Mouse (Mus musculus): ENCODE results near the gene Slc20a1. TPM values are rescaled to one million over a fixed set of nuclear protein-coding genes. Genes with fewer than 3 reads are reported as not detected.

Gene Slc20a1
- polyA plus RNA-seq, 1 experiment = 57.4 TPM

DNA sequence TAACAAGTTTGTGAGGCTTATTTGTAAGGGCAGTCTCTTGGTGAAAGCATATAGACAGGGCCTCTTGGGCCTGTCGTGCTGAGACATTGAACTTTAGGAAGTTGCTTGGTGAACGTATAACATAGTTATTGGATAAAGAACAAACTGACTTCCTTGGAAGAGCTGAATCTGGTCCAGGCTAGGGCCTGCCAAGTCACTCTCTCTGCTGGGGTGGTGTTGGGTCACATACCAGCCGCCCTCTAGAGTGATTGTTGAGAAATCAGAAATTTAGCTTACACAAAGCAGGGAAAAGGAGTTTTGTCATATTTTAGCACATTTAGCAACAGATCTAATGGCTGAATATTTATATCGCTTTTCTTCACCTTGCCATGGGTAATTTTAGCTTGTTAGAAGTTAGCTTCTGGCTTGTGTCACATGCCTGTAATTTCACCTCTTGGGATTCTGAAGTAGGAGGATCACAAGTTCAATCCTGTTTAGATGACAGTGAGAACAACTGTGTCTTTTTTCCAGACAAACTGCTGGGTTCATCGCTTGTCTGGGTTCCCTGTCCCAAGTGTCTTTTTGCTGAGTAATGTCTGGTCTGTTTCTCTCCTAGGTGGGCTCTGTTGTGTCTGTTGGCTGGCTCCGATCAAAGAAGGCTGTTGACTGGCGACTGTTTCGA lies 11.7 kb downstream of the Slc20a1 start:
- no peak for TF ChIP-seq GATA1 (IDR thresholded peaks at IDR 0.05; ENCODE audit: low read length)

DNA sequence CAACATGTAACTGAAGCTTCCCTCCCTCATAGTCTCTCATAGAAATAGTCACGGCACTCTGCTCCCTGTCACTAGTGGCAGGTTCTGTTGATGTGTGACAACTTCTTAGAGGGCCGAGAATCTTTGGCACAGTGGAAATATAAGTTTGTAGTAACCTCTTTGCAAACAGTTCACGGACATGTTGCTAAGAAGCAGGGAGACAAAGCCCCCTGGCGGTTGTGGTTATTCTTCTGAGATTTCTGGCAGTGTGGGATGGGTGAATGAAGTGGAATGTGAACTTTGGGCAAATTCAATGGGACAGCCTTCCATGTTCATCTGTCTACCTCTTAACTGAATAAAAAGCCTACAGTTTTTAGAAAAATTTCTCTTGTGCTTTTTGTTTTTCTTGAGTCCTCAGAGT lies 12.7 kb downstream of the Slc20a1 start:
- TF ChIP-seq GATA1 (IDR thresholded peaks at IDR 0.05; ENCODE audit: low read length) = no peak

DNA sequence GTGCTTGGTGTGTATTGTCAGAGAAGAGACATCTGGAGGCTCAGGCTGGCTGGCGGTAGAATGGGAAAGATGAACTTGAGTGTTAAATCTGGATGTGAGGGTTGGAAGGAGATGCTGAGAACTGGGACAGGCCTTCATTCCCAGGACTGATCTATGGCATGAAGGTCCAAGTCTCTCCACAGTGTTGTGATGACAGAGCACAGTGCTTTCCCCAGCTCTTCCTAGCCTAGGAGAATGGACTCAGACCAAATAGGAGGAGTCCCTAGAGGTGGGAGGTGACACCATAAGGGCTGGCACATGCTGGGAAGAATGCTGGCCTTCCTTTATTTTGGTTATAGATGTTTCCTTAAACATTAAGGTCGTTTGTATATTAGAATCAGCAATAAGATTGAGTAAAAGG lies 13.4 kb downstream of the Slc20a1 start:
- TF ChIP-seq GATA1 (IDR thresholded peaks at IDR 0.05; ENCODE audit: low read length) = no peak

DNA sequence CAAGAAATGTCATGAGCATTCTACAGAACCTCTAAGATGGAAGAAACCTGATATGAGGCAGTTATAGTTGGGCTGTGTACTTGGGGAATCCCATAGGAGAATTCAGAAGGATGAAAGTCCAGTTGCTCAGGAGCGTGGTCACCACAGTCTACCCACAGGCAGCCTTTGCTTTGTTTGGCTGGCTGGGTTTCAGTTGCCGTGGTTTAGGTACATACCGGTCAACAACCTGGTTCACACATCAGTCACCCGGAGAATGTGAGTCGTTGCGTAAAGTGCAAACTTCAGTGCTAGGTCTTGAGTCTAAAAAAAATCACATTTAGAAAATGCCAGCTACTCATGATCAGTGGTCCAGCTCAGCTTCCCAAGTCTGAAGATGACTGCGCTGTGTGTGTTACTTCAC lies 14.0 kb downstream of the Slc20a1 start:
- no peak for TF ChIP-seq GATA1 (IDR thresholded peaks at IDR 0.05; ENCODE audit: low read length)

GRCm38 (mm10) chr2:129214774-129215173 lies 16.2 kb downstream of the Slc20a1 start:
- no peak for TF ChIP-seq GATA1 (IDR thresholded peaks at IDR 0.05; ENCODE audit: low read length)

- no peak for TF ChIP-seq GATA1 (IDR thresholded peaks at IDR 0.05; ENCODE audit: low read length)
Observed at GRCm38 (mm10) chr2:129217612-129218185, 19.1 kb downstream of the Slc20a1 start.

DNA sequence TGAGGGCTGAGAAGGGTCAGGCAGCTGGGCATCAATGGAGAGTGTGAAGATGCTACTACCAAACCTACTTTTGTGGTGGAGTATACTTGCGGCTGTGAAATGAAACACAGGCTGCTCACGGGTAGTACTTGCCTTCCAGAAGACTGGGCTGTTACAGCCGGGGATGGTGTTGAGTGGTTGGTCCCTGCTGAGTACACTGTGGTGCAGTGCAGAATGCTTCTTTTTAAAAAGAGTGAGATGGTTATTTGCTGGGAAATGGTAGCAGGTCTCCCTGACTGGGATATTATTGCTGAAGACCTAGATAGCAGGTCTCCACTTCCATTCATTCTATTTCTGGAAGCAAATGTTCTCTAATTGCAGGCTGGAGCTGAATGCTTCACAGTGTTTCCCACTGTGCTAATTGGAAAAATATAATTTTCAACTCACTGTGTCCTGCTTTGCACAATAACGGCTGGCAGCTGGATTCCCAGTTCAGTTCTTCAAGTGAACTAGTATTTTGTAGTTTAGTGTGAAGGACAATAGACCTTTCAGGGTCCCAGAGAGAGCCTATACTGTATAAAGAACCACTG lies 20.1 kb downstream of the Slc20a1 start:
- no peak for TF ChIP-seq GATA1 (IDR thresholded peaks at IDR 0.05; ENCODE audit: low read length)

GRCm38 (mm10) chr2:129221097-129221632 lies 22.6 kb downstream of the Slc20a1 start:
- TF ChIP-seq GATA1 (IDR thresholded peaks at IDR 0.05; ENCODE audit: low read length) = no peak

DNA sequence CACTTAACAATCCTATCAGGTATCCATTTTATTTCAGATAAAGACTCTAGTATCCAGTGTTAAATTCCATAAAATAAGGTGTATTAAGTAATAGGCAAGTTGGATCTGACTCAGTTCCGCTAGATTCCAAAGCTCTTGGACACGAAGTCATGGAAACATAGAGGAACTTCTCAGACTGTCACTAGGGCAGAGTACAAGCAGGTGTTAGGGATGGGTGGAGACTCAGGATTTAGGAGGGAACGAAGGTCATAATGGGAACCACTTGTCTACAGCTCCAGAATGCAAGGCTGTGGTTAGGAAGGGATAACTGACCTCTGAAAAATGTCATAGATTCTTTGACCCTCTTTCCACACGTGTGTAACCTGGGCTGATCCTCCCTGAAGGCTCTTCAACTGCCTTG lies 25.6 kb downstream of the Slc20a1 start:
- TF ChIP-seq GATA1 (IDR thresholded peaks at IDR 0.05; ENCODE audit: low read length) = no peak

GRCm38 (mm10) chr2:129225251-129225819 lies 26.8 kb downstream of the Slc20a1 start:
- TF ChIP-seq GATA1 (IDR thresholded peaks at IDR 0.05; ENCODE audit: low read length) = no peak

- TF ChIP-seq GATA1 (IDR thresholded peaks at IDR 0.05; ENCODE audit: low read length) = no peak
Observed at GRCm38 (mm10) chr2:129226296-129226851, 27.8 kb downstream of the Slc20a1 start.

DNA sequence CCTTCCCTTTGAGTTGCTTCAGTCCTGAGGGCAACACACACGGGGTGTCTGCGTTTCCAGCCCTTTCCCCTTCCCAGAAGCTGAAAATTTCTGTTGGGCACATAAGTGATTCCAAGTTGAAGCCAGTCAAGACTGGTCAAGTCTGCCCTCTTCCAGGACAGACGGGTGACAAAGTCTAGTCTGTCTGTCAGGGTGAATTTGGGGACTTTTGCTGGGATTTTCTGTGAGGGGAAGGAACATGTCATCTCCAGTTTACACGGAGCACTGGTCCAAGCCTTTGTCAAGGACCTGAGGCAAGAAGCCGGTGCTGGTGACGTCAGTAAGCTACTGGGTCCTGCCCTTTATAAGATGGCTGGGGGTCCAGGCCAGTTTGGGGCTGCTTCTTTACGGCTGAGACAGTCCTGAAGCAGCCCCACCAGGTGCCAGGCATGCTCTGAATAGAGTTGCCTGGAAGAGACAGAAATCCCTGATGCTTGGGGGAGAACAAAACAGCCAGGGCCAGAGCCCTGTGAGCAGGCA lies 28.5 kb downstream of the Slc20a1 start:
- TF ChIP-seq GATA1 (IDR thresholded peaks at IDR 0.05; ENCODE audit: low read length) = no peak

DNA sequence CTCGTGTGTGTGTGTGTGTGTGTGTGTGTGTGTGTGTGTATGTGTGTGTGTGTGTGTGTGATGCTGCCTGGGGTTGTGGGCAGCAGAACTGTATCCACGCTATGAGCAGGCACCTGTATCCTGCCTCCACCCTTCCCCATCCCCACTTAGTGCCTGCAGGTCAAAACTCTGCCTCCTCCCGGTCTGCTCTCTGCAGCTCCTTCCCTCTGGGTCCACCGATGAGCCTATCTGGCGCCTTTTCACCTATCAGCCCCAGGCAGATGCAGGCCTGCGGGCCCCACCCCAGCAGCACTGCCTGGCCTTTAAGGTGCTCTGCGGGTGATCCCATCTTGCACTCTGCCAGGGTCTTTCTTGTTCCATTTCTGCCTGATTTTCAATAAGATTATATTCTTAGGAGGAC lies 29.1 kb downstream of the Slc20a1 start:
- TF ChIP-seq GATA1 (IDR thresholded peaks at IDR 0.05; ENCODE audit: low read length) = peak; percentile 59

DNA sequence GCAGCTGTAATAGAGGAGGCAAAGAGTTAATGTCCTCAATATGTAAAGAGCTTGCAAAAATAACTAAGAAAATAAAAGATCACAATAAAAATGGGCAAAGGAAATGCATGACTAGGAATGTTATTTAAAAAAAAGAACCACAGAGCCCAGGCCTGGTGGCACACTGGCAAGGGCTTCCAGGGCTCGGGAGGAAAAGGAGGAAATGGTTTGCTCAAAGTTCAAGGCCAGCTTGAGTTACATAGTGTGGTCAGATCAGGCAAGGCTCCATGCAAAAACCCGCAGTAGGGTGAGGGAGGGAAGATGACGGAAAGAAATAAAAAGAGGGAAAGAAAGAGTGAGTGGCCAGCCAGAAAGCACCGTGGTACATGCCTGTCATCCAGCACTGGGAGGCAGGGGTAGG lies 30.0 kb downstream of the Slc20a1 start:
- no peak for TF ChIP-seq GATA1 (IDR thresholded peaks at IDR 0.05; ENCODE audit: low read length)

DNA sequence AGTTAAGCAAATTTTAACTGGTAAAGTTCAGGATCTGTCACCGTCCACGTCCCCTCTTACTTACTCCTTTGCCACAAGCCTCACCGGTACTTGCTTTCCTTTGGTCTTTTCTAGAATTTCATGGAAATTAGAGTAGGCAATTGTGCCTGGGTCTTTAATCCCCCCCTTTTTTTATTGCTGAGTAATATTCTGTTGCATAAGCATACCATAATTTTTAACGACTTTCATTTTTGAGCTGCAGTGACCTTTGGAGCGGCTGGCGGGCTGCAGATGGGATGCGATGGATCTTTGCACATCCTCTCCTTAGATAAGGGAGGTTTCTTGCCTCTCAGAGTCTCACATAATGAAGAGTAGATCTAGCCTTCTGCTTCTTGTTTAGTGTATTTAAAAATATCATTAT lies 30.8 kb downstream of the Slc20a1 start:
- no peak for TF ChIP-seq GATA1 (IDR thresholded peaks at IDR 0.05; ENCODE audit: low read length)

- no peak for TF ChIP-seq GATA1 (IDR thresholded peaks at IDR 0.05; ENCODE audit: low read length)
Observed at GRCm38 (mm10) chr2:129232023-129232422, 33.5 kb downstream of the Slc20a1 start.
